Mouse (Mus musculus) gastrocnemius, postnatal 10 days (tissue): ENCODE data around the gene Cachd1. TPM values are rescaled to one million over a fixed set of nuclear protein-coding genes. Genes with fewer than 3 reads are reported as not detected.

ENCODE experiments used
- DNase-seq: peaks from one replicate; pipeline ENCODE4 v3.0.0; 2021; ENCODE audit warnings: mixed read lengths
- total RNA-seq, 2 experiments: library from RNA; stranded (reverse); gene quantifications; 2 replicates each; pipeline ENCODE4 v1.2.3; 2021

The Cachd1 gene
- total RNA-seq, 2 experiments from 2014 or later, result 7.4 to 7.7 TPM

GRCm38 (mm10) chr4:100990996-100991395 lies 214.5 kb downstream of the Cachd1 start:
- DNase-seq, result no peak

DNA sequence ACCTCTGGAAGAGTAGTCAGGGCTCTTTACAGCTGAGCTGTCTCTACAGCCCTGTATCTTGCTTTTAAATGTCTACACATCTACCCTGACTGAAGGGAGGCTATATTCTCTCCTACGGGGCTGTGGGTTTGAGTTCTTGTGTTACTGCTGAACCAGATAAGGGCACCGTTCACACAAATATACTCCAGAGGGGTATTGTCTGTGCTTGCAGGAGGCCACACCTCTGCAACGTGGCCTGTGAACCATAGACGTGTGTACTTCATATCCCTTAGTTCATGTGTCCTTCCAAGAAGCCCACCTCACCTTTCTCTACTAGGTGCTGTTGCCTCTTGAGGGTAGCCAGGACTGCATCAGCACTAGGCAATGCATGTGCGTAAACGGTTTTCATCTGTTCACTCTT lies 215.6 kb downstream of the Cachd1 start:
- DNase-seq, result no peak

- no peak for DNase-seq
Measured at GRCm38 (mm10) chr4:100994442-100995255, 218.2 kb downstream of the Cachd1 start.

DNA sequence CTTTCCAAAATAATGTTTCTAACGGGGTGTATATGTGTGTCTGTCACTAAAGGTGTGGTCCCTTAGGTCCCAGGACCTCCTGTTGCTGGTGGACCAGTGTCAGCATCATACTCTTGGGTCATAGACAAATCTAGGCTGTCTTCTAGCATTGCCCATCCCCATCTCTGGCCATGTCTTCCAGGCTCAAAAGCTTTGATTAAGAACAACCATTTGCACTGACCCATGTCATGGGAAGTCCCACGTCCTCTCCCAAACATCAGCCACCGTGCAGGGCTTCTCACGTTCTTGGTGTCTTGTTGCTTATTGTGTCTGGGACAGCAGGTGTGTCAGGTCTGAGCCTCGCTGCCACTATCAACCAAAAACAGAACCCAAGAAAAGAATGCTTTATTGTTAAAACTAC lies 219.1 kb downstream of the Cachd1 start:
- no peak for DNase-seq

GRCm38 (mm10) chr4:100996060-100996651 lies 219.7 kb downstream of the Cachd1 start:
- DNase-seq, result no peak

- peak; percentile 48 for DNase-seq
Measured at GRCm38 (mm10) chr4:100998145-100998544, 221.7 kb downstream of the Cachd1 start.

DNA sequence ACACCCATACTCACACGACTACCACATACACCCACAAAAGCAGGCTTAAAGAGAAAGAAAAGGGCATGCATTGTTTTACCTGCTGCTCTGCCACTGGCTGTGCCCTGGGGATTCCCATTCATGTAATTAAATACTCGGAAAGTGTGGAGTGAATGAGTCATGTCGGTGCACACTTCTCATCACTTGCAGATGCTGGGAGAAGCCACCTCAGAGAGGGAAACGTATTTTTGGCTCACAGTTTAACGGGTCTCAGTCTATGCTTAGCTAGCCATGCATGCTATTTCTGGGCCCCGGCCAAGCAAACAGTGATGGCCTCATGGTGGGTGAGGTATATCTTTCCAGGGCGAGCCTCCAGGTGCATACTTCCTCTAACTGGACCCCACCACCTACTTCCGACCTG lies 222.4 kb downstream of the Cachd1 start:
- DNase-seq, result no peak

GRCm38 (mm10) chr4:101000622-101001021 lies 224.1 kb downstream of the Cachd1 start:
- no peak for DNase-seq

DNA sequence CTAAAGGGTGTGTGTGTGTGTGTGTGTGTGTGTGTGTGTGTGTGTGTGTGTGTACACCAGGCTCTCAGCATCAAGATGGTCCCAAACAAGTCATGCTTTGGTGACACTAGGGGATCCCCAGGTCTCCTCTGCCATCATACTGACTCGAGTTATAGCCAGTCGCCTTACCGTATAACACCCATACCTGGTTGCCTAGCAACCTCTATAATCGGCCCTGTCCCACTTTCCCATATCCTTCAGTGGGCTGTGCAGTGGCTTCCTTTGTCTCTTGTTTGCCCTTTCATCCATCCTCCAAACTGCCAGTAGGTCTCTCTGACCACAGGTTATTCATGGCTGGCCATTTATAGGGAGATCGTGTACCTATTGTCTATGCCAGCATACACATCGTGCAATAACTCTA lies 224.6 kb downstream of the Cachd1 start:
- no peak for DNase-seq

GRCm38 (mm10) chr4:101002961-101003360 lies 226.5 kb downstream of the Cachd1 start:
- DNase-seq, result no peak

- DNase-seq, result no peak
Measured at GRCm38 (mm10) chr4:101008362-101008769, 231.9 kb downstream of the Cachd1 start.

- DNase-seq, result no peak
Measured at GRCm38 (mm10) chr4:101009092-101009491, 232.6 kb downstream of the Cachd1 start.

- no peak for DNase-seq
Measured at GRCm38 (mm10) chr4:101017806-101018205, 241.3 kb downstream of the Cachd1 start.

- no peak for DNase-seq
Measured at GRCm38 (mm10) chr4:101020596-101020995, 244.1 kb downstream of the Cachd1 start, which contains the start of gene Gm10577. Gene Gm10577, minus strand, starts transcription at chr4:101020696.

GRCm38 (mm10) chr4:101026566-101026965 lies 250.1 kb downstream of the Cachd1 start:
- DNase-seq, result no peak

- DNase-seq, result no peak
Measured at GRCm38 (mm10) chr4:101026995-101027394, 250.5 kb downstream of the Cachd1 start.

DNA sequence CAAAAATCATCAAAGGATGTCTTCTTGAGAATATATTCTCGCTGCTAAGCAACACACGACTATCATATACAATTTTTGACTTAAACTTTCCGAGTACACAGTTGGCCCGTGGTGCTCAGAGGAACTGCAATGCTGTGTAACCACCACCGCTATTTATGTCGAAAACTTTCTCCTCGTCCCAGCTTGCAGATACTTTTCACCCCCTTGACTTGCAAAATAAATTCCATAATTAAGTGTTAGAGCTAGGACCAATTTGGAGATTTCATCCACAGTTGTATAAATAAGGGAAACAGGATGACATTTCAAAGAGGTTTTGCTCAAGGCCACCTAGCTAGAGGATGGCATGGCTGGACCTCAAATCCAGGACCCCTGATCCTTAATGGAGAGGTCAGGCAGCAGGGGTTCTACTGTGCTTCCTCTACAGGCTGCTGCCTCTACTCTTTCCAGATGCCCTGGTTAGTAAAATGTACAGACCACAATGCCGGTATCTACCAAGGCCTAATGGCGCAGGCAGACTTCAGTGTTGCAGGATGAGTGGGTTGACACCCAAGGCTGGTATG lies 251.5 kb downstream of the Cachd1 start:
- no peak for DNase-seq

- DNase-seq, result no peak
Measured at GRCm38 (mm10) chr4:101033047-101033446, 256.6 kb downstream of the Cachd1 start.

DNA sequence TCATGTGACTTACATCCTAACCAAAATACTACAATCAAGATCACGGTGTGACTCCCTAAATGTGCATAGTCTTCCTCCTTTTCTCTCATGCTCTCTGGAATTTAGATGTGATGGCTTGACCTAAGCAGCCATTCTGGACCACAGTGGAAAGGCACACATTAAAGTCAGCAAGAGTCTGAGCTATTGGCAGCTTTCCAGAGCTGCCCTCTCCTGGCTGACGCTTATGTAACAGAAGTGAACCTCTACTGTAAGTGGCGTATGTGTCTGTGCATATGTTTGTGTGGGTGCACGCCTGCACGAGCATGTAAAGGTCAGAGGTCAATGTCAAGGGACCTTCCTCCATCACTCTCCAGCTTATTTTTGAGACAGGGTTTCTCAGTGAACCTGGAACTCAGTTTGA lies 258.7 kb downstream of the Cachd1 start:
- no peak for DNase-seq

GRCm38 (mm10) chr4:101037156-101037555 lies 260.7 kb downstream of the Cachd1 start:
- DNase-seq, result no peak

- no peak for DNase-seq
Measured at GRCm38 (mm10) chr4:101043691-101044090, 267.2 kb downstream of the Cachd1 start.

GRCm38 (mm10) chr4:101044149-101044548 lies 267.7 kb downstream of the Cachd1 start:
- DNase-seq, result no peak

GRCm38 (mm10) chr4:101046576-101046975 lies 270.1 kb downstream of the Cachd1 start:
- no peak for DNase-seq
